Mouse (Mus musculus): ENCODE measurements around the gene Gm2696. TPM values are rescaled to one million over a fixed set of nuclear protein-coding genes. Genes with fewer than 3 reads are reported as not detected.
A peak's percentile ranks its signal among the peaks of the same experiment; 100 is the strongest.
"Not testable (repeated sequence)": the region's sequence is repeated elsewhere in the genome, so short reads cannot be mapped to it uniquely, and the experiment has no call there.

The Gm2696 gene
- polyA plus RNA-seq, 1 experiment from 2014 or later, result not detected

GRCm38 (mm10) chr10:77794976-77795375 is 19.5 kb upstream of the Gm2696 start, which contains the start of gene Gm9639:
TSS of gene Gm9639 (minus strand) at chr10:77795076.
- Histone ChIP-seq H3K4me3 (replicated peaks; ENCODE audit: low read depth, low read length) (no peak within 1 kb of the TSS), H3K36me3 (ENCODE audit: control insufficient read depth, insufficient read depth, low read length) (no peaks in the 10 kb centered on the region), H3K9ac (replicated peaks; ENCODE audit: low read length) (no peak within 1 kb of the TSS), H3K4me2 (ENCODE audit: low read length) (no peak within 1 kb of the TSS), H3K9me3 (ENCODE audit: control insufficient read depth, low read length) (no peaks in the 10 kb centered on the region), H3K4me1 (ENCODE audit: control insufficient read depth, insufficient read depth, low read length) (no peaks in the 10 kb centered on the region), H3K27ac (replicated peaks; ENCODE audit: low read depth, low read length) (no peak within 1 kb of the TSS), H3K27me3 (ENCODE audit: control insufficient read depth, insufficient read depth, low read length) (no peaks in the 10 kb centered on the region)
- DNase-seq, result no peak
- ATAC-seq (ENCODE audit: low FRiP score, low TSS enrichment), result no peak
- 50% methylated on average over 2 of the region's 2 CpGs for WGBS

- Histone ChIP-seq H3K9me3 (ENCODE audit: control insufficient read depth, low read length) (no peaks in the 10 kb centered on the region), H3K9ac (replicated peaks; ENCODE audit: low read length) (no peak overlapping the region), H3K27me3 (ENCODE audit: control insufficient read depth, insufficient read depth, low read length) (no peaks in the 10 kb centered on the region), H3K36me3 (ENCODE audit: control insufficient read depth, insufficient read depth, low read length) (no peaks in the 10 kb centered on the region), H3K4me2 (ENCODE audit: low read length) (no peak overlapping the region), H3K4me1 (ENCODE audit: control insufficient read depth, insufficient read depth, low read length) (no peaks in the 10 kb centered on the region), H3K27ac (replicated peaks; ENCODE audit: low read depth, low read length) (0 out of 2 replicates have a peak overlapping the region, but pooled peaks have one; percentile 38), H3K4me3 (replicated peaks; ENCODE audit: low read depth, low read length) (no peak overlapping the region)
- WGBS, result 19% methylated on average over 3 of the region's 3 CpGs
- ATAC-seq (ENCODE audit: low FRiP score, low TSS enrichment) (no peak), DNase-seq (peak; percentile 11)
These were observed 16.8 kb upstream of the Gm2696 start for GRCm38 (mm10) chr10:77797677-77798076.

- not testable (repeated sequence) for ATAC-seq (ENCODE audit: low FRiP score, low TSS enrichment); H3K9me3 ChIP-seq (ENCODE audit: control insufficient read depth, low read length); H3K4me3 ChIP-seq (replicated peaks; ENCODE audit: low read depth, low read length); H3K27me3 ChIP-seq (ENCODE audit: control insufficient read depth, insufficient read depth, low read length); H3K4me1 ChIP-seq (ENCODE audit: control insufficient read depth, insufficient read depth, low read length); H3K36me3 ChIP-seq (ENCODE audit: control insufficient read depth, insufficient read depth, low read length); H3K4me2 ChIP-seq (ENCODE audit: low read length); DNase-seq; H3K9ac ChIP-seq (replicated peaks; ENCODE audit: low read length)
- peak overlapping the region; percentile 37; the same call in 1 of the 2 replicates for H3K27ac ChIP-seq (replicated peaks; ENCODE audit: low read depth, low read length)
- 45% methylated on average over 3 of the region's 3 CpGs for WGBS
These were observed 16.1 kb upstream of the Gm2696 start for GRCm38 (mm10) chr10:77798164-77798920.

GRCm38 (mm10) chr10:77798921-77799508 is 15.5 kb upstream of the Gm2696 start, which contains the start of gene Gm19668:
TSS of gene Gm19668 (minus strand) at chr10:77799133.
- DNase-seq (no peak), ATAC-seq (ENCODE audit: low FRiP score, low TSS enrichment) (0 out of 2 replicates have a peak, but pooled peaks have one; percentile 17)
- Histone ChIP-seq H3K4me3 (replicated peaks; ENCODE audit: low read depth, low read length) (no peak within 1 kb of the TSS), H3K9ac (replicated peaks; ENCODE audit: low read length) (no peak within 1 kb of the TSS), H3K27ac (replicated peaks; ENCODE audit: low read depth, low read length) (peak within 1 kb of the TSS; percentile 37; the same call in 1 of the 2 replicates), H3K4me2 (ENCODE audit: low read length) (no peak within 1 kb of the TSS), H3K27me3 (ENCODE audit: control insufficient read depth, insufficient read depth, low read length) (no peaks in the 10 kb centered on the region), H3K4me1 (ENCODE audit: control insufficient read depth, insufficient read depth, low read length) (no peaks in the 10 kb centered on the region), H3K9me3 (ENCODE audit: control insufficient read depth, low read length) (no peaks in the 10 kb centered on the region), H3K36me3 (ENCODE audit: control insufficient read depth, insufficient read depth, low read length) (no peaks in the 10 kb centered on the region)
- WGBS, result 67% methylated on average over 8 of the region's 8 CpGs

- Histone ChIP-seq H3K27me3 (ENCODE audit: control insufficient read depth, insufficient read depth, low read length) (no peaks in the 10 kb centered on the region), H3K9ac (replicated peaks; ENCODE audit: low read length) (no peak overlapping the region), H3K9me3 (ENCODE audit: control insufficient read depth, low read length) (no peaks in the 10 kb centered on the region), H3K36me3 (ENCODE audit: control insufficient read depth, insufficient read depth, low read length) (no peaks in the 10 kb centered on the region), H3K4me3 (replicated peaks; ENCODE audit: low read depth, low read length) (no peak overlapping the region), H3K27ac (replicated peaks; ENCODE audit: low read depth, low read length) (no peak overlapping the region), H3K4me2 (ENCODE audit: low read length) (no peak overlapping the region), H3K4me1 (ENCODE audit: control insufficient read depth, insufficient read depth, low read length) (no peaks in the 10 kb centered on the region)
- DNase-seq (no peak), ATAC-seq (ENCODE audit: low FRiP score, low TSS enrichment) (no peak)
- 86% methylated on average over 3 of the region's 3 CpGs for WGBS
These were observed 10.4 kb upstream of the Gm2696 start for GRCm38 (mm10) chr10:77804095-77804494.

GRCm38 (mm10) chr10:77811743-77812142 is 2.7 kb upstream of the Gm2696 start, which contains the start of gene Gm9507:
TSS of gene Gm9507 (minus strand) at chr10:77811843.
- H3K27ac ChIP-seq (replicated peaks; ENCODE audit: low read depth, low read length), result no peak within 1 kb of the TSS
- no peak for DNase-seq
- no peak within 1 kb of the TSS for H3K4me3 ChIP-seq (replicated peaks; ENCODE audit: low read depth, low read length)
- H3K4me1 ChIP-seq (ENCODE audit: control insufficient read depth, insufficient read depth, low read length), result no peaks in the 10 kb centered on the region
- H3K36me3 ChIP-seq (ENCODE audit: control insufficient read depth, insufficient read depth, low read length), result no peaks in the 10 kb centered on the region
- H3K27me3 ChIP-seq (ENCODE audit: control insufficient read depth, insufficient read depth, low read length), result no peaks in the 10 kb centered on the region
- no peak for ATAC-seq (ENCODE audit: low FRiP score, low TSS enrichment)
- 79% methylated on average over 5 of the region's 5 CpGs for WGBS
- no peaks in the 10 kb centered on the region for H3K9me3 ChIP-seq (ENCODE audit: control insufficient read depth, low read length)
- H3K9ac ChIP-seq (replicated peaks; ENCODE audit: low read length), result no peak within 1 kb of the TSS
- no peak within 1 kb of the TSS for H3K4me2 ChIP-seq (ENCODE audit: low read length)

- no peaks in the 10 kb centered on the region for H3K4me1 ChIP-seq (ENCODE audit: control insufficient read depth, insufficient read depth, low read length)
- H3K27ac ChIP-seq (replicated peaks; ENCODE audit: low read depth, low read length), result no peak overlapping the region
- no peak overlapping the region for H3K9ac ChIP-seq (replicated peaks; ENCODE audit: low read length)
- no peak overlapping the region for H3K4me3 ChIP-seq (replicated peaks; ENCODE audit: low read depth, low read length)
- DNase-seq (peak; percentile 52), ATAC-seq (ENCODE audit: low FRiP score, low TSS enrichment) (no peak)
- H3K4me2 ChIP-seq (ENCODE audit: low read length), result no peak overlapping the region
- WGBS, result 37% methylated on average over 5 of the region's 5 CpGs
- H3K27me3 ChIP-seq (ENCODE audit: control insufficient read depth, insufficient read depth, low read length), result no peaks in the 10 kb centered on the region
- H3K9me3 ChIP-seq (ENCODE audit: control insufficient read depth, low read length), result no peaks in the 10 kb centered on the region
- H3K36me3 ChIP-seq (ENCODE audit: control insufficient read depth, insufficient read depth, low read length), result no peaks in the 10 kb centered on the region
These were observed 1.0 kb downstream of the Gm2696 start for GRCm38 (mm10) chr10:77815514-77815913.

GRCm38 (mm10) chr10:77818523-77818922 is 4.0 kb downstream of the Gm2696 start:
- Histone ChIP-seq H3K27me3 (ENCODE audit: control insufficient read depth, insufficient read depth, low read length) (no peaks in the 10 kb centered on the region), H3K4me1 (ENCODE audit: control insufficient read depth, insufficient read depth, low read length) (no peaks in the 10 kb centered on the region), H3K9ac (replicated peaks; ENCODE audit: low read length) (no peak overlapping the region), H3K27ac (replicated peaks; ENCODE audit: low read depth, low read length) (0 out of 2 replicates have a peak overlapping the region, but pooled peaks have one; percentile 26), H3K9me3 (ENCODE audit: control insufficient read depth, low read length) (no peaks in the 10 kb centered on the region), H3K4me3 (replicated peaks; ENCODE audit: low read depth, low read length) (no peak overlapping the region), H3K36me3 (ENCODE audit: control insufficient read depth, insufficient read depth, low read length) (no peaks in the 10 kb centered on the region), H3K4me2 (ENCODE audit: low read length) (no peak overlapping the region)
- no peak for DNase-seq
- peak; percentile 37; the same call in 1 of the 2 replicates for ATAC-seq (ENCODE audit: low FRiP score, low TSS enrichment)
- WGBS, result 97% methylated on average over 4 of the region's 4 CpGs

Measured in midbrain, embryonic 14.5 days (tissue).